Mouse (Mus musculus): Measurements from ENCODE around the gene Wdr83.

DNA sequence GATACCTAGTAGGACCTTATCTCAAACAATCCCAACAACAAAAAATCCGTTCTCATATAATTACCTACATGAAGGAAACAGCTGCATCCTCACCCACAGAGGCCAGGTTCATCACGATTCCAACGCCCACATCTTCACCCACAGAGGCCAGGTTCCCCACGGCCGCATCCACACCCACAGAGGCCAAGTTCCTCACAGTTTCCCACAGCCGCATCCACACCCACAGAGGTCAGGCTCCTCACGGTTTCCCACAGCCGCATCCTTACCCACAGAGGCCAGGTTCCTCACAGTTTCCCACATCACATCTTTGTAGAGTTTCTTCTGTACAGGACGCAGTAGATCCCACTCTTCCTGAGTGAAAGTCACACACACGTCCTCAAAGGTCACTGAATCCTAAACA is 32.1 kb upstream of the Wdr83 start:
- no peak for TF ChIP-seq CTCF (IDR thresholded peaks at IDR 0.05; ENCODE audit: insufficient read depth, low read depth, low read length)
- TF ChIP-seq POLR2A (IDR thresholded peaks at IDR 0.05; ENCODE audit: insufficient read depth, low read depth, low read length): no peak

All from olfactory bulb, adult 2 months (tissue).